Mouse (Mus musculus) megakaryocyte, embryonic 14.5 days (primary cell): ENCODE measurements at regions not wholly inside any gene's neighbourhood (a gene's known extent, or its start where the extent isn't known, plus 50 kb on each side); places are given as distances from the start of the nearest gene placed in this dataset.

Source experiments
- FLI1 ChIP-seq: IDR thresholded peaks from 2 replicates; pipeline ENCODE4 v1.6.1; 2012; ENCODE audit warnings: low read length, inconsistent platforms, mixed read lengths
- GATA1 ChIP-seq: IDR thresholded peaks from 3 replicates; pipeline ENCODE4 v1.6.1; 2012; ENCODE audit warnings: mixed read lengths, low read length, inconsistent platforms, borderline replicate concordance

DNA sequence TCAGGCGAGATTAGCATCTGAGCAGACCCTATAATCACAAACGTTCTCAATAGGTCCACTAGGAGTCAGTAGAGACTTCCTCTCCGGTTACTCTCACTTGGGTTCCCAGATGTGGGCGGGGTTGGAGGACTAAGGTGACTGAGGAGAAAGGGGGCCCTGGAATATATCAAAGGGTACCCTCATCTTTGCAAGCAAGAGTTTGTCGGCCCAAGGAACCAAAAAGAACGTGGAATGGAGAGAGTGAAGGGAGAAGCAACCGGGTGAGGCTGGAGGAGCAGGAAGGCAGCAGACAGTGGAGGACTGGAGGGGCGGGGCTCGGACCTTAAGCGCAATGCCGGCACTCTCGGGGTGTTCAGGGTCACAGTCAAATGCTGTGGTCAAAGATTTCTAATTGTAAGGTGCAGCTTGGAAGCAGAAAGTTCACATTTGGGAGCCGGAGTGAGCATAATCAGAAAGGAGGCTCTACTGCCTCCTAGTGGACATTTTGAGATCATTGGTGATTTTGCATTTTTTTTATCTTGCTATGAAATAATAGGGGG is 68.3 kb upstream of the Smox start:
- TF ChIP-seq GATA1 (no peak), FLI1 (no peak)
